Mouse (Mus musculus): Measurements from ENCODE around the gene Abr.

GRCm38 (mm10) chr11:76456897-76457296 is 165.2 kb downstream of the Abr start:
- TF ChIP-seq CTCF (IDR thresholded peaks at IDR 0.05 in 2 of 3, conservative IDR thresholded peaks at IDR 0.05 in 1 of 3; ENCODE audit: control insufficient read depth in 1 of 3, insufficient read depth in 1 of 3, low read depth in 2 of 3, low read length in 3 of 3, poor library complexity in 1 of 3, severe bottlenecking in 1 of 3) = no peak
- no peak for TF ChIP-seq UBTF (IDR thresholded peaks at IDR 0.05; ENCODE audit: borderline replicate concordance, insufficient read depth, low read depth, low read length)
- no peak for TF ChIP-seq MAFK (IDR thresholded peaks at IDR 0.05; ENCODE audit: borderline replicate concordance, low read depth, low read length)
- TF ChIP-seq TAL1 (IDR thresholded peaks at IDR 0.05; ENCODE audit: low read length) = no peak

Measured in MEL (cell line).